30 mouse cellular contexts compared by ENCODE assay signal in genomic region chr10:39982604-39983003, GRCm38 (mm10). TPM values are rescaled to one million over a fixed set of nuclear protein-coding genes. Genes with fewer than 3 reads are reported as not detected.
A peak's percentile ranks its signal among the peaks of the same experiment; 100 is the strongest.
DNase-seq lines count a peak whose midpoint lies in the region; ATAC-seq and TF ChIP-seq lines count a peak whose summit lies in the region.
"Had no signal": no experiment of that assay in that cellular context is flagged by ENCODE, and none has a peak within 500 bp of the region (broad histone marks: within the 10 kb centered on the region; RNA-seq: fewer than 3 reads in every experiment).

No protein-coding gene starts in this region.

- ATAC-seq in kidney, postnatal 0 days (replicated peaks; ENCODE audit: low FRiP score, low read depth), result peak; percentile 93
- ATAC-seq in midbrain, postnatal 0 days (ENCODE audit: low FRiP score), result no peak
- ATAC-seq: CD4-positive, CD25-positive, alpha-beta regulatory T cell, adult 4 months; forebrain, postnatal 0 days; hindbrain, embryonic 16.5 days; intestine, embryonic 15.5 days had no signal

- H3K27me3 ChIP-seq in liver, adult 2 months (ENCODE audit: control insufficient read depth, insufficient read depth, low read length), result no peaks in the 10 kb centered on the region
- no peaks in the 10 kb centered on the region for H3K27me3 ChIP-seq in kidney, adult 2 months (replicated peaks; ENCODE audit: control insufficient read depth, insufficient read depth, low read length)
- H3K27me3 ChIP-seq in kidney, postnatal 0 days (ENCODE audit: insufficient read depth, low read length), result no peaks in the 10 kb centered on the region
- H3K27me3 ChIP-seq in midbrain, postnatal 0 days (ENCODE audit: insufficient read depth, low read length), result no peaks in the 10 kb centered on the region
- H3K27me3 ChIP-seq: intestine, embryonic 15.5 days; limb, embryonic 13.5 days; neural tube, embryonic 13.5 days had no signal

- no peak for TF ChIP-seq POLR2A in liver, adult 2 months (IDR thresholded peaks at IDR 0.05; ENCODE audit: extremely low read depth, insufficient read depth, low read length)
- TF ChIP-seq POLR2A in kidney, adult 2 months (IDR thresholded peaks at IDR 0.05; ENCODE audit: low read depth, low read length), result no peak

- peak; percentile 76 for DNase-seq in liver, adult 2 months (ENCODE audit: extremely low read depth, low read depth, low spot score)
- DNase-seq in liver, result no peak
- DNase-seq in kidney, adult 2 months, result peak; percentile 97
- DNase-seq in kidney, postnatal 0 days (ENCODE audit: low spot score), result peak; percentile 77
- DNase-seq in midbrain, postnatal 0 days (ENCODE audit: low spot score), result no peak
- no peak for DNase-seq in lung, postnatal 25 days (ENCODE audit: low spot score)
- no peak for DNase-seq in urinary bladder, postnatal 14 days (ENCODE audit: low spot score)
- no peak for DNase-seq in gastrocnemius, postnatal 4 days (ENCODE audit: low spot score in 2 of 2)
- DNase-seq: cerebellum, adult 11 months; cerebellum, postnatal 10 days; forebrain, postnatal 0 days; gastrocnemius, postnatal 25 days; heart, postnatal 4 days; layer of hippocampus, postnatal 36 days; lung, embryonic 14.5 days; lung, postnatal 36 days; midbrain, embryonic 14.5 days; thymus, adult 2 months had no signal

- H3K4me3 ChIP-seq in liver, adult 2 months (ENCODE audit: insufficient read depth, low read depth, low read length), result no peak overlapping the region
- no peak overlapping the region for H3K4me3 ChIP-seq in kidney, adult 2 months (ENCODE audit: insufficient read depth, low read depth, low read length)
- no peak overlapping the region for H3K4me3 ChIP-seq in kidney, postnatal 0 days (replicated peaks; ENCODE audit: low read depth, low read length)
- H3K4me3 ChIP-seq in midbrain, postnatal 0 days (ENCODE audit: low read depth, low read length), result no peak overlapping the region
- H3K4me3 ChIP-seq: intestine, embryonic 15.5 days; limb, embryonic 13.5 days; myocyte; neural tube, embryonic 13.5 days had no signal

- WGBS in liver, adult 2 months, result 22% methylated on average over 5 of the region's 5 CpGs
- 27% methylated on average over 5 of the region's 5 CpGs for WGBS in kidney, adult 2 months
- WGBS in kidney, postnatal 0 days, result 21% methylated on average over 5 of the region's 5 CpGs
- 76% methylated on average over 5 of the region's 5 CpGs for WGBS in midbrain, postnatal 0 days

- H3K4me2 ChIP-seq in kidney, postnatal 0 days (ENCODE audit: low read length), result no peak overlapping the region
- H3K4me2 ChIP-seq in midbrain, postnatal 0 days (ENCODE audit: low read depth, low read length, poor library complexity, severe bottlenecking), result no peak overlapping the region
- H3K4me2 ChIP-seq: intestine, embryonic 15.5 days; limb, embryonic 13.5 days; lung, embryonic 14.5 days; neural tube, embryonic 13.5 days had no signal

- no peak overlapping the region for H3K27ac ChIP-seq in liver, adult 2 months (replicated peaks; ENCODE audit: insufficient read depth, low read depth, low read length)
- peak overlapping the region; percentile 66 for H3K27ac ChIP-seq in kidney, adult 2 months (ENCODE audit: insufficient read depth, low read depth, low read length)
- H3K27ac ChIP-seq in kidney, postnatal 0 days, result peak overlapping the region; percentile 78; the same call in 1 of the 2 replicates
- H3K27ac ChIP-seq in midbrain, postnatal 0 days (ENCODE audit: low read depth, low read length), result no peak overlapping the region
- H3K27ac ChIP-seq: intestine, embryonic 15.5 days; limb, embryonic 13.5 days; liver, embryonic 14.5 days; neural tube, embryonic 13.5 days; stomach, postnatal 0 days had no signal

- peaks cover 3% of the 10 kb centered on the region; the same call in 1 of the 2 replicates for H3K4me1 ChIP-seq in liver, adult 2 months (ENCODE audit: control insufficient read depth, insufficient read depth, low read length)
- peaks cover 17% of the 10 kb centered on the region for H3K4me1 ChIP-seq in kidney, adult 2 months (ENCODE audit: control insufficient read depth, insufficient read depth, low read length)
- no peaks in the 10 kb centered on the region for H3K4me1 ChIP-seq in kidney, postnatal 0 days (replicated peaks; ENCODE audit: insufficient read depth, low read length)
- H3K4me1 ChIP-seq in midbrain, postnatal 0 days (ENCODE audit: insufficient read depth, low read length), result no peaks in the 10 kb centered on the region
- H3K4me1 ChIP-seq: intestine, embryonic 15.5 days; limb, embryonic 13.5 days; neural tube, embryonic 13.5 days had no signal

- H3K36me3 ChIP-seq in liver, adult 2 months (ENCODE audit: control insufficient read depth, insufficient read depth, low read length), result no peaks in the 10 kb centered on the region
- H3K36me3 ChIP-seq in kidney, adult 2 months (ENCODE audit: control insufficient read depth, insufficient read depth, low read length), result peaks cover 2% of the 10 kb centered on the region; the same call in 1 of the 2 replicates
- H3K36me3 ChIP-seq in kidney, postnatal 0 days (ENCODE audit: insufficient read depth, low read length), result no peaks in the 10 kb centered on the region
- H3K36me3 ChIP-seq in midbrain, postnatal 0 days (ENCODE audit: insufficient read depth, low read length), result no peaks in the 10 kb centered on the region
- H3K36me3 ChIP-seq: intestine, embryonic 15.5 days; limb, embryonic 13.5 days; neural tube, embryonic 13.5 days had no signal

- H3K9me3 ChIP-seq in kidney, postnatal 0 days (replicated peaks; ENCODE audit: low read length), result peaks cover 7% of the 10 kb centered on the region
- peaks cover 7% of the 10 kb centered on the region; the same call in 1 of the 2 replicates for H3K9me3 ChIP-seq in midbrain, postnatal 0 days (ENCODE audit: low read length)
- H3K9me3 ChIP-seq: intestine, embryonic 15.5 days had no signal

- no peaks in the 10 kb centered on the region for H3K79me2 ChIP-seq in liver, adult 2 months (ENCODE audit: control insufficient read depth, insufficient read depth, low read length)

- TF ChIP-seq CTCF in liver, adult 2 months (IDR thresholded peaks at IDR 0.05; ENCODE audit: low read depth, low read length), result no peak
- TF ChIP-seq CTCF in kidney, adult 2 months (conservative IDR thresholded peaks at IDR 0.05; ENCODE audit: insufficient read depth, insufficient read length, low read depth, low read length), result no peak
- no peak for TF ChIP-seq CTCF in kidney, postnatal 0 days (IDR thresholded peaks at IDR 0.05; ENCODE audit: low read depth)
- TF ChIP-seq CTCF in midbrain, postnatal 0 days (IDR thresholded peaks at IDR 0.05), result no peak

- H3K9ac ChIP-seq in liver, adult 2 months (ENCODE audit: low read depth, low read length), result no peak overlapping the region
- H3K9ac ChIP-seq in kidney, postnatal 0 days (ENCODE audit: low read depth, low read length), result no peak overlapping the region
- H3K9ac ChIP-seq in midbrain, postnatal 0 days (replicated peaks; ENCODE audit: low read length, poor library complexity, severe bottlenecking), result no peak overlapping the region
- H3K9ac ChIP-seq: forebrain, postnatal 0 days; intestine, embryonic 15.5 days; limb, embryonic 13.5 days; liver, embryonic 14.5 days; lung, embryonic 14.5 days; neural tube, embryonic 13.5 days had no signal

RNA-seq across cellular contexts. Expression of gene Mfsd4b5, which starts 3.8 kb away (rescaled TPM):
- 1.0 and 1.1 TPM in 2 replicates for total RNA-seq in liver, adult 2 months (2014; rRNA removed)
- polyA plus RNA-seq in liver, adult 2 months (2012; rRNA removed), result 0.62 and 0.92 TPM in 2 replicates
- polyA plus RNA-seq in kidney, adult 2 months (2012; rRNA removed), result 223 and 249 TPM in 2 replicates
- 11.8 and 13.3 TPM in 2 replicates for polyA plus RNA-seq in kidney, postnatal 0 days (2015; fragmentation: Nextera tagmentation; extraction: Ambion mirVana)
- total RNA-seq in midbrain, postnatal 0 days (2014; rRNA removed), result 0.24 TPM in 1 of 2 replicates, not detected in the other
- not detected in 2 replicates for polyA plus RNA-seq in midbrain, postnatal 0 days (2015; fragmentation: Nextera tagmentation; extraction: Ambion mirVana)
- total RNA-seq in gastrocnemius, postnatal 4 days (2021), result under 1 TPM; 0.26 to 0.81 TPM
- total RNA-seq: forebrain, postnatal 0 days; megakaryocyte-erythroid progenitor cell, adult 5-6 weeks had no signal
- polyA plus RNA-seq: embryonic facial prominence, embryonic 11.5 days; forebrain, embryonic 11.5 days; forebrain, postnatal 0 days; hindbrain, embryonic 16.5 days; midbrain, embryonic 14.5 days; neural tube, embryonic 13.5 days had no signal

RNA-seq across cellular contexts. Expression of gene Mfsd4b3, which starts 22.7 kb away (rescaled TPM):
- total RNA-seq in liver, adult 2 months (2014; rRNA removed), result 21.8 and 25.0 TPM in 2 replicates
- 14.2 and 17.2 TPM in 2 replicates for polyA plus RNA-seq in liver, adult 2 months (2012; rRNA removed)
- polyA plus RNA-seq in kidney, adult 2 months (2012; rRNA removed), result 15.8 and 17.4 TPM in 2 replicates
- 7.8 and 8.7 TPM in 2 replicates for polyA plus RNA-seq in kidney, postnatal 0 days (2015; fragmentation: Nextera tagmentation; extraction: Ambion mirVana)
- total RNA-seq in midbrain, postnatal 0 days (2014; rRNA removed), result not detected in 2 replicates
- not detected in 2 replicates for polyA plus RNA-seq in midbrain, postnatal 0 days (2015; fragmentation: Nextera tagmentation; extraction: Ambion mirVana)
- 1 to 10 TPM; 2.5 to 2.6 TPM for total RNA-seq in gastrocnemius, postnatal 4 days (2021)
- total RNA-seq: forebrain, postnatal 0 days; layer of hippocampus, postnatal 36 days; megakaryocyte-erythroid progenitor cell, adult 5-6 weeks had no signal
- polyA plus RNA-seq: CD4-positive, CD25-positive, alpha-beta regulatory T cell, adult 4 months; forebrain, postnatal 0 days; midbrain, embryonic 14.5 days had no signal

RNA-seq across cellular contexts. Expression of gene Mfsd4b1, which starts 42.5 kb away (rescaled TPM):
- 47.8 and 48.0 TPM in 2 replicates for total RNA-seq in liver, adult 2 months (2014; rRNA removed)
- 28.7 and 30.2 TPM in 2 replicates for polyA plus RNA-seq in liver, adult 2 months (2012; rRNA removed)
- 81.5 and 102 TPM in 2 replicates for polyA plus RNA-seq in kidney, adult 2 months (2012; rRNA removed)
- polyA plus RNA-seq in kidney, postnatal 0 days (2015; fragmentation: Nextera tagmentation; extraction: Ambion mirVana), result 34.8 and 37.2 TPM in 2 replicates
- total RNA-seq in midbrain, postnatal 0 days (2014; rRNA removed), result 0.19 and 0.71 TPM in 2 replicates
- 0.13 and 0.23 TPM in 2 replicates for polyA plus RNA-seq in midbrain, postnatal 0 days (2015; fragmentation: Nextera tagmentation; extraction: Ambion mirVana)
- 1 to 10 TPM in 1 of 2 experiments, under 1 TPM in 1; 0.49 to 1.5 TPM for total RNA-seq in gastrocnemius, postnatal 4 days (2021)
- total RNA-seq: megakaryocyte-erythroid progenitor cell, adult 5-6 weeks had no signal
- polyA plus RNA-seq: CD4-positive, CD25-positive, alpha-beta regulatory T cell, adult 4 months; embryonic facial prominence, embryonic 11.5 days; forebrain, embryonic 11.5 days; lung, embryonic 14.5 days; small intestine, adult 2 months had no signal

RNA-seq across cellular contexts. Expression of gene Mfsd4b2, which starts 55.9 kb away (rescaled TPM):
- total RNA-seq in liver, adult 2 months (2014; rRNA removed), result not detected in 2 replicates
- polyA plus RNA-seq in liver, adult 2 months (2012; rRNA removed), result not detected in 2 replicates
- polyA plus RNA-seq in kidney, adult 2 months (2012; rRNA removed), result 0.38 and 0.53 TPM in 2 replicates
- polyA plus RNA-seq in kidney, postnatal 0 days (2015; fragmentation: Nextera tagmentation; extraction: Ambion mirVana), result not detected in 2 replicates
- total RNA-seq in midbrain, postnatal 0 days (2014; rRNA removed), result not detected in 2 replicates
- 0.07 TPM in 1 of 2 replicates, not detected in the other for polyA plus RNA-seq in midbrain, postnatal 0 days (2015; fragmentation: Nextera tagmentation; extraction: Ambion mirVana)
- under 1 TPM; 0.26 to 0.27 TPM for total RNA-seq in gastrocnemius, postnatal 4 days (2021)
- total RNA-seq: forebrain, postnatal 0 days; heart, postnatal 4 days; megakaryocyte-erythroid progenitor cell, adult 5-6 weeks had no signal
- polyA plus RNA-seq: CD4-positive, CD25-positive, alpha-beta regulatory T cell, adult 4 months; embryonic facial prominence, embryonic 11.5 days; forebrain, embryonic 11.5 days; forebrain, postnatal 0 days; limb, embryonic 13.5 days; lung, embryonic 14.5 days; midbrain, embryonic 14.5 days; myocyte; neural tube, embryonic 13.5 days; stomach, postnatal 0 days had no signal

Comparison
In these comparisons a context has a peak if more than half of its experiments do, and no peak if none do; other contexts are left out.
1. DNase-seq: peak in liver, adult 2 months (single experiment), kidney, adult 2 months (single experiment) and kidney, postnatal 0 days (single experiment); none in liver (single experiment), midbrain, postnatal 0 days (single experiment), lung, postnatal 25 days (single experiment), urinary bladder, postnatal 14 days (single experiment) and gastrocnemius, postnatal 4 days (0 of 2).
2. RNA of gene Mfsd4b5, which starts 3.8 kb away (polyA plus RNA-seq): 223 to 249 TPM in kidney, adult 2 months; 11.8 to 13.3 TPM in kidney, postnatal 0 days, 0.62 to 0.92 TPM in liver, adult 2 months and not detected in midbrain, postnatal 0 days; every median in the first group is over 10 times any median in the second.
3. H3K27ac ChIP-seq: peak in kidney, adult 2 months (single experiment) and kidney, postnatal 0 days (single experiment); none in liver, adult 2 months (single experiment) and midbrain, postnatal 0 days (single experiment).
4. RNA of gene Mfsd4b1, which starts 42.5 kb away (polyA plus RNA-seq): 81.5 to 102 TPM in kidney, adult 2 months, 34.8 to 37.2 TPM in kidney, postnatal 0 days and 28.7 to 30.2 TPM in liver, adult 2 months; 0.13 to 0.23 TPM in midbrain, postnatal 0 days; every median in the first group is over 10 times any median in the second.